Mouse (Mus musculus): Measurements from ENCODE around the gene Gm9048. TPM values are rescaled to one million over a fixed set of nuclear protein-coding genes. Genes with fewer than 3 reads are reported as not detected.
"Not testable (repeated sequence)": the region's sequence is repeated elsewhere in the genome, so short reads cannot be mapped to it uniquely, and the experiment has no call there.

Gm9048 gene
- polyA plus RNA-seq (2014; fragmentation: Nextera tagmentation; extraction: Ambion mirVana): not detected in 2 replicates

DNA sequence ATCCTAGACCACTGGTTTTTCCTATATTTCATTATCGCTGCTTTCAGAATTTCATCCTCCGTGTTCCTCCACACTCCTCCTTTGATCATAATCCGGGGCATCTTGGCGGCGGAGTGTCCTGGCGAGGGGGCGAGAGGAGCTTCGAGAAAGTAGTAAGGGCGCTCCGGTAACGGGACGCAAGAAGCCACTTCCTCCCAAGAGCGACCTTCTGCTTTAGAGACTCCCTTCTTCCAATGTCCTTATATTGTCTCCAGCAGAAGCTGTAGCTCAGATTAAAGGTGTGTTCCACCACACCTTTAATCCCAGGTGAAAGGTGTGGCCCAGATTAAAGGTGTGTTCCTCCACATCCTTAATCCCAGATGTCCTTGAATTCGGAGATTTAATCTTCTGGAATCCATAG is at the start of gene Gm9048:
Gene Gm9048, minus strand, starts transcription at position 101 of the 400 bp plus-strand sequence.
- not testable (repeated sequence) for H3K27me3 ChIP-seq (ENCODE audit: control insufficient read depth, insufficient read depth, low read length); H3K9ac ChIP-seq (replicated peaks; ENCODE audit: low read length); H3K4me1 ChIP-seq (ENCODE audit: control insufficient read depth, insufficient read depth, low read length); H3K4me3 ChIP-seq (replicated peaks; ENCODE audit: low read depth, low read length); ATAC-seq (ENCODE audit: low FRiP score, low TSS enrichment); DNase-seq; H3K9me3 ChIP-seq (ENCODE audit: control insufficient read depth, low read length); H3K36me3 ChIP-seq (ENCODE audit: control insufficient read depth, insufficient read depth, low read length); H3K27ac ChIP-seq (replicated peaks; ENCODE audit: low read depth, low read length); H3K4me2 ChIP-seq (ENCODE audit: low read length)
- 78% methylated on average over 1 of the region's 14 CpGs for WGBS

DNA sequence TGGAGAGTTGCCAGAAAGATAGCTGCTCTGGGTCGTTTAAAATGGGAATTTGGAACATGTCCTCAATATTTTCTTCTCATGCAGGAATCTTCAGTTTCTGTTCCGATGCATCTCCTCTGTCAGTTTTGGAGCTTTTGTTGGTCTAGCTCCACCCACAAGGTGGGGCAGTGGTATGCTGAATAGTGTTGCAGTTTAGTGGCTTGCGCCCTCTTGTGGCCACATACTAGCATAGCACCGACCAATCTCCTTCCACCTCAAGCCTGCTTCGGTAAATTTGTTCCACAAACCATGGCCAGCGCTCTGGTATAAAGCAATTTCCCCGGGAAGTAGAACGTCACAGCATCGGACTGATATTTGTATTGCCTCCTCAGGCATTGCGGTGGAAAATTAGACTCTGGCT is 22.0 kb upstream of the Gm9048 start:
- Histone ChIP-seq H3K27me3 (ENCODE audit: control insufficient read depth, insufficient read depth, low read length) (no peaks in the 10 kb centered on the region), H3K4me1 (ENCODE audit: control insufficient read depth, insufficient read depth, low read length) (no peaks in the 10 kb centered on the region), H3K4me2 (ENCODE audit: low read length) (peak overlapping the region; percentile 45), H3K27ac (replicated peaks; ENCODE audit: low read depth, low read length) (no peak overlapping the region), H3K4me3 (replicated peaks; ENCODE audit: low read depth, low read length) (no peak overlapping the region), H3K36me3 (ENCODE audit: control insufficient read depth, insufficient read depth, low read length) (no peaks in the 10 kb centered on the region), H3K9me3 (ENCODE audit: control insufficient read depth, low read length) (no peaks in the 10 kb centered on the region), H3K9ac (replicated peaks; ENCODE audit: low read length) (no peak overlapping the region; the same call in 1 of the 2 replicates)
- ATAC-seq (ENCODE audit: low FRiP score, low TSS enrichment): peak; percentile 89
- peak; percentile 95 for DNase-seq
- 6% methylated on average over 10 of the region's 10 CpGs for WGBS

DNA sequence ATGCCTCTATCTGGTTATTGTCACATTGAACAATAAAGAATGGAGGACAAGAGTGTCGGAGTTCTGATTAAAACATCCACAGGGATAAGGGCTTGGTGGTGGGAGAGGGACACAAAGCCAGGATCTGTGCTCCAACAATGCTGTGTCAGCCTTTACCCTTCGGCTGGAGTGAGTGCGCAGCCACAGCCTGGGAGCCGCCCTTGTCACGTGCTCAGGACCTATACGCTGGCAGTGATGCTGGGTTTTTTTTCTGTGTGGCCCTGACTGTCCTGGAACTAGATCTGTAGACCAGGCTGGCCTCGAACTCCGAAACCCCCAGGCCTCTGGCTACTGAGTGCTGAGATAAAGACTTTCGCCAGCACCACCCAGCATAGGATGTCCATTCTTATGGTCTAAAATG is 21.0 kb upstream of the Gm9048 start:
- ATAC-seq (ENCODE audit: low FRiP score, low TSS enrichment): no peak
- Histone ChIP-seq H3K9me3 (ENCODE audit: control insufficient read depth, low read length) (no peaks in the 10 kb centered on the region), H3K27me3 (ENCODE audit: control insufficient read depth, insufficient read depth, low read length) (no peaks in the 10 kb centered on the region), H3K36me3 (ENCODE audit: control insufficient read depth, insufficient read depth, low read length) (no peaks in the 10 kb centered on the region), H3K4me1 (ENCODE audit: control insufficient read depth, insufficient read depth, low read length) (no peaks in the 10 kb centered on the region), H3K9ac (replicated peaks; ENCODE audit: low read length) (no peak overlapping the region), H3K27ac (replicated peaks; ENCODE audit: low read depth, low read length) (no peak overlapping the region), H3K4me2 (ENCODE audit: low read length) (no peak overlapping the region), H3K4me3 (replicated peaks; ENCODE audit: low read depth, low read length) (no peak overlapping the region)
- no peak for DNase-seq
- WGBS: 75% methylated on average over 9 of the region's 9 CpGs

DNA sequence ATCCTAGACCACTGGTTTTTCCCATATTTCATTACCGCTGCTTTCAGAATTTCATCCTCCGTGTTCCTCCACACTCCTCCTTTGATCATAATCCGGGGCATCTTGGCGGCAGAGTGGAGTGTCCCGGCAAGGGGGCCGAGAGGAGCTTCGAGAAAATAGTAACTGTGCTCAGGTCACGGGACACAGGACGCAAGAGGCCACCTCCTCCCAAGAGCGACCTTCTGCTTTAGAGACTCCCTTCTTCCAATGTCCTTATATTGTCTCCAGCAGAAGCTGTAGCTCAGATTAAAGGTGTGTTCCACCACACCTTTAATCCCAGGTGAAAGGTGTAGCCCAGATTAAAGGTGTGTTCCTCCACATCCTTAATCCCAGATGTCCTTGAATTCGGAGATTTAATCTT is 5.5 kb upstream of the Gm9048 start, which contains the start of gene Gm9049:
Gene Gm9049, minus strand, starts transcription at position 101 of the 400 bp plus-strand sequence.
- not testable (repeated sequence) for H3K9me3 ChIP-seq (ENCODE audit: control insufficient read depth, low read length); H3K27ac ChIP-seq (replicated peaks; ENCODE audit: low read depth, low read length); ATAC-seq (ENCODE audit: low FRiP score, low TSS enrichment); H3K9ac ChIP-seq (replicated peaks; ENCODE audit: low read length); DNase-seq; H3K4me2 ChIP-seq (ENCODE audit: low read length); H3K27me3 ChIP-seq (ENCODE audit: control insufficient read depth, insufficient read depth, low read length); H3K36me3 ChIP-seq (ENCODE audit: control insufficient read depth, insufficient read depth, low read length); H3K4me3 ChIP-seq (replicated peaks; ENCODE audit: low read depth, low read length); H3K4me1 ChIP-seq (ENCODE audit: control insufficient read depth, insufficient read depth, low read length)
- 86% methylated on average over 1 of the region's 11 CpGs for WGBS

DNA sequence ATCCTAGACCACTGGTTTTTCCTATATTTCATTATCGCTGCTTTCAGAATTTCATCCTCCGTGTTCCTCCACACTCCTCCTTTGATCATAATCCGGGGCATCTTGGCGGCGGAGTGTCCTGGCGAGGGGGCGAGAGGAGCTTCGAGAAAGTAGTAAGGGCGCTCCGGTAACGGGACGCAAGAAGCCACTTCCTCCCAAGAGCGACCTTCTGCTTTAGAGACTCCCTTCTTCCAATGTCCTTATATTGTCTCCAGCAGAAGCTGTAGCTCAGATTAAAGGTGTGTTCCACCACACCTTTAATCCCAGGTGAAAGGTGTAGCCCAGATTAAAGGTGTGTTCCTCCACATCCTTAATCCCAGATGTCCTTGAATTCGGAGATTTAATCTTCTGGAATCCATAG is 5.3 kb downstream of the Gm9048 start, which contains the start of gene Gm9046:
Gene Gm9046, minus strand, starts transcription at position 101 of the 400 bp plus-strand sequence.
- not testable (repeated sequence) for H3K27me3 ChIP-seq (ENCODE audit: control insufficient read depth, insufficient read depth, low read length); H3K4me2 ChIP-seq (ENCODE audit: low read length); H3K4me3 ChIP-seq (replicated peaks; ENCODE audit: low read depth, low read length); H3K27ac ChIP-seq (replicated peaks; ENCODE audit: low read depth, low read length); DNase-seq; H3K9me3 ChIP-seq (ENCODE audit: control insufficient read depth, low read length); H3K9ac ChIP-seq (replicated peaks; ENCODE audit: low read length); H3K4me1 ChIP-seq (ENCODE audit: control insufficient read depth, insufficient read depth, low read length); ATAC-seq (ENCODE audit: low FRiP score, low TSS enrichment); H3K36me3 ChIP-seq (ENCODE audit: control insufficient read depth, insufficient read depth, low read length)
- whole genome bisulfite sequencing: no CpG with 5 or more reads among the region's 14 CpGs

DNA sequence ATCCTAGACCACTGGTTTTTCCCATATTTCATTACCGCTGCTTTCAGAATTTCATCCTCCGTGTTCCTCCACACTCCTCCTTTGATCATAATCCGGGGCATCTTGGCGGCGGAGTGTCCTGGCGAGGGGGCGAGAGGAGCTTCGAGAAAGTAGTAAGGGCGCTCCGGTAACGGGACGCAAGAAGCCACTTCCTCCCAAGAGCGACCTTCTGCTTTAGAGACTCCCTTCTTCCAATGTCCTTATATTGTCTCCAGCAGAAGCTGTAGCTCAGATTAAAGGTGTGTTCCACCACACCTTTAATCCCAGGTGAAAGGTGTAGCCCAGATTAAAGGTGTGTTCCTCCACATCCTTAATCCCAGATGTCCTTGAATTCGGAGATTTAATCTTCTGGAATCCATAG is 10.7 kb downstream of the Gm9048 start, which contains the start of gene Gm9045:
Gene Gm9045, minus strand, starts transcription at position 101 of the 400 bp plus-strand sequence.
- H3K4me2 ChIP-seq (ENCODE audit: low read length); H3K36me3 ChIP-seq (ENCODE audit: control insufficient read depth, insufficient read depth, low read length); H3K9me3 ChIP-seq (ENCODE audit: control insufficient read depth, low read length); H3K9ac ChIP-seq (replicated peaks; ENCODE audit: low read length); H3K4me3 ChIP-seq (replicated peaks; ENCODE audit: low read depth, low read length); H3K27ac ChIP-seq (replicated peaks; ENCODE audit: low read depth, low read length); H3K27me3 ChIP-seq (ENCODE audit: control insufficient read depth, insufficient read depth, low read length); H3K4me1 ChIP-seq (ENCODE audit: control insufficient read depth, insufficient read depth, low read length); ATAC-seq (ENCODE audit: low FRiP score, low TSS enrichment); DNase-seq: not testable (repeated sequence)
- no CpG with 5 or more reads among the region's 14 CpGs for WGBS

DNA sequence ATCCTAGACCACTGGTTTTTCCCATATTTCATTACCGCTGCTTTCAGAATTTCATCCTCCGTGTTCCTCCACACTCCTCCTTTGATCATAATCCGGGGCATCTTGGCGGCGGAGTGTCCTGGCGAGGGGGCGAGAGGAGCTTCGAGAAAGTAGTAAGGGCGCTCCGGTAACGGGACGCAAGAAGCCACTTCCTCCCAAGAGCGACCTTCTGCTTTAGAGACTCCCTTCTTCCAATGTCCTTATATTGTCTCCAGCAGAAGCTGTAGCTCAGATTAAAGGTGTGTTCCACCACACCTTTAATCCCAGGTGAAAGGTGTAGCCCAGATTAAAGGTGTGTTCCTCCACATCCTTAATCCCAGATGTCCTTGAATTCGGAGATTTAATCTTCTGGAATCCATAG is 16.2 kb downstream of the Gm9048 start, which contains the start of gene Gm9044:
Gene Gm9044, minus strand, starts transcription at position 101 of the 400 bp plus-strand sequence.
- H3K27me3 ChIP-seq (ENCODE audit: control insufficient read depth, insufficient read depth, low read length); ATAC-seq (ENCODE audit: low FRiP score, low TSS enrichment); H3K4me2 ChIP-seq (ENCODE audit: low read length); H3K4me3 ChIP-seq (replicated peaks; ENCODE audit: low read depth, low read length); H3K4me1 ChIP-seq (ENCODE audit: control insufficient read depth, insufficient read depth, low read length); H3K9ac ChIP-seq (replicated peaks; ENCODE audit: low read length); H3K9me3 ChIP-seq (ENCODE audit: control insufficient read depth, low read length); H3K27ac ChIP-seq (replicated peaks; ENCODE audit: low read depth, low read length); DNase-seq; H3K36me3 ChIP-seq (ENCODE audit: control insufficient read depth, insufficient read depth, low read length): not testable (repeated sequence)
- WGBS: no CpG with 5 or more reads among the region's 14 CpGs

DNA sequence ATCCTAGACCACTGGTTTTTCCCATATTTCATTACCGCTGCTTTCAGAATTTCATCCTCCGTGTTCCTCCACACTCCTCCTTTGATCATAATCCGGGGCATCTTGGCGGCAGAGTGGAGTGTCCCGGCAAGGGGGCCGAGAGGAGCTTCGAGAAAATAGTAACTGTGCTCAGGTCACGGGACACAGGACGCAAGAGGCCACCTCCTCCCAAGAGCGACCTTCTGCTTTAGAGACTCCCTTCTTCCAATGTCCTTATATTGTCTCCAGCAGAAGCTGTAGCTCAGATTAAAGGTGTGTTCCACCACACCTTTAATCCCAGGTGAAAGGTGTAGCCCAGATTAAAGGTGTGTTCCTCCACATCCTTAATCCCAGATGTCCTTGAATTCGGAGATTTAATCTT is 21.6 kb downstream of the Gm9048 start, which contains the start of gene Gm9040:
Gene Gm9040, minus strand, starts transcription at position 101 of the 400 bp plus-strand sequence.
- not testable (repeated sequence) for H3K27me3 ChIP-seq (ENCODE audit: control insufficient read depth, insufficient read depth, low read length); H3K36me3 ChIP-seq (ENCODE audit: control insufficient read depth, insufficient read depth, low read length); H3K4me2 ChIP-seq (ENCODE audit: low read length); H3K4me1 ChIP-seq (ENCODE audit: control insufficient read depth, insufficient read depth, low read length); H3K27ac ChIP-seq (replicated peaks; ENCODE audit: low read depth, low read length); H3K4me3 ChIP-seq (replicated peaks; ENCODE audit: low read depth, low read length); H3K9ac ChIP-seq (replicated peaks; ENCODE audit: low read length); H3K9me3 ChIP-seq (ENCODE audit: control insufficient read depth, low read length); ATAC-seq (ENCODE audit: low FRiP score, low TSS enrichment); DNase-seq
- WGBS: no CpG with 5 or more reads among the region's 11 CpGs

DNA sequence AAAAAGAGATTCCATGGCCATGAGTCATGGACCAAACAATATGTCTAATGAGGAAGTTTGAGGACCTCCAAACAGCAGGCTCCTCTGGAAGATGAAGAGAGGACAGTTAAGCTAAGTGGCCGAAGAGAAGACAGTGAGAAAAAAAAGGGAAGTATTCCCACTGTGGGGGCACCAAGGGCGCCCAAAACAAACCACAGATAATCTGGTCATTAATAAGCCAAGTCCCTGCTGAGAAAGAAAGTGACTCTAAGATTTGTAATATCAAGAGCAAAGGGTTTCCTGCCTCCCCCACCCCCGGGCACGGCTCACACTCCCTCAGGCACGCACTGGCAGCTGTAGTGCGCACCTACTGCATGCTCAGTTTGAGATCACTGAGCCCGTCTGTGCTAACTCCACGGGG is 29.5 kb downstream of the Gm9048 start:
- Histone ChIP-seq H3K4me2 (ENCODE audit: low read length) (no peak overlapping the region), H3K9ac (replicated peaks; ENCODE audit: low read length) (no peak overlapping the region), H3K36me3 (ENCODE audit: control insufficient read depth, insufficient read depth, low read length) (no peaks in the 10 kb centered on the region), H3K9me3 (ENCODE audit: control insufficient read depth, low read length) (no peaks in the 10 kb centered on the region), H3K27me3 (ENCODE audit: control insufficient read depth, insufficient read depth, low read length) (no peaks in the 10 kb centered on the region), H3K4me1 (ENCODE audit: control insufficient read depth, insufficient read depth, low read length) (no peaks in the 10 kb centered on the region), H3K4me3 (replicated peaks; ENCODE audit: low read depth, low read length) (no peak overlapping the region), H3K27ac (replicated peaks; ENCODE audit: low read depth, low read length) (no peak overlapping the region)
- 89% methylated on average over 8 of the region's 8 CpGs for WGBS
- no peak for DNase-seq
- ATAC-seq (ENCODE audit: low FRiP score, low TSS enrichment): no peak

Data from midbrain, embryonic 14.5 days (tissue).